Mouse (Mus musculus) adrenal gland, postnatal 14 days (tissue): Measurements from ENCODE around the gene Tenm2. TPM values are rescaled to one million over a fixed set of nuclear protein-coding genes. Genes with fewer than 3 reads are reported as not detected.

Experiments used
- DNase-seq: peaks from one replicate; pipeline ENCODE4 v3.0.0; 2021; ENCODE audit warnings: mixed read lengths
- total RNA-seq: library from RNA; stranded (reverse); gene quantifications from 2 replicates; pipeline ENCODE4 v1.2.3, GENCODE M21; 2021

Gene Tenm2
- total RNA-seq, 1 experiment from 2014 or later = 0.41 TPM

GRCm38 (mm10) chr11:37079403-37079802 lies 156.4 kb downstream of the Tenm2 start:
- no peak for DNase-seq

GRCm38 (mm10) chr11:37076989-37077598 lies 158.7 kb downstream of the Tenm2 start:
- DNase-seq = no peak

GRCm38 (mm10) chr11:37075349-37075748 lies 160.4 kb downstream of the Tenm2 start:
- DNase-seq = no peak

DNA sequence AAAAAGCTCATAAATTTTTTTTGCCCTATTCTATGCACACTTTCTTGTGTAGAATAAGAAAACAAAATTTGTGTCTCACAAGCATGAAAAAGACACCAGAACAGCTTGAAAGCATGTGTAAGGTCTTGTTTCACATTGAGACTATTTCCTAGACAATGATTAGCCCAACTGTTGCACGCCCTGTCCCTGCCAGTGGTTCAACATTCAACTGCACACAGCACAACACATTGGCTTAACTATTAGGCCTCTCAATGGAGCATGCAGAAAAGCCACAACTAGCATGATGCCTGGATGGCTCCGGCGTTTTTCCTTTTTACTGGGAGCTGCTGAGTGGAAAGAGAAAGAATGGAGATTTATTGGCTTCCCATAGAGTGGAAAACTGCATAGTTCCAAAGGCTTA lies 170.3 kb downstream of the Tenm2 start:
- no peak for DNase-seq

GRCm38 (mm10) chr11:37046671-37047070 lies 189.1 kb downstream of the Tenm2 start:
- peak; percentile 52 for DNase-seq

GRCm38 (mm10) chr11:37041259-37041658 lies 194.5 kb downstream of the Tenm2 start:
- DNase-seq = no peak

- DNase-seq = no peak
Measured at GRCm38 (mm10) chr11:37039283-37039682, 196.5 kb downstream of the Tenm2 start.

DNA sequence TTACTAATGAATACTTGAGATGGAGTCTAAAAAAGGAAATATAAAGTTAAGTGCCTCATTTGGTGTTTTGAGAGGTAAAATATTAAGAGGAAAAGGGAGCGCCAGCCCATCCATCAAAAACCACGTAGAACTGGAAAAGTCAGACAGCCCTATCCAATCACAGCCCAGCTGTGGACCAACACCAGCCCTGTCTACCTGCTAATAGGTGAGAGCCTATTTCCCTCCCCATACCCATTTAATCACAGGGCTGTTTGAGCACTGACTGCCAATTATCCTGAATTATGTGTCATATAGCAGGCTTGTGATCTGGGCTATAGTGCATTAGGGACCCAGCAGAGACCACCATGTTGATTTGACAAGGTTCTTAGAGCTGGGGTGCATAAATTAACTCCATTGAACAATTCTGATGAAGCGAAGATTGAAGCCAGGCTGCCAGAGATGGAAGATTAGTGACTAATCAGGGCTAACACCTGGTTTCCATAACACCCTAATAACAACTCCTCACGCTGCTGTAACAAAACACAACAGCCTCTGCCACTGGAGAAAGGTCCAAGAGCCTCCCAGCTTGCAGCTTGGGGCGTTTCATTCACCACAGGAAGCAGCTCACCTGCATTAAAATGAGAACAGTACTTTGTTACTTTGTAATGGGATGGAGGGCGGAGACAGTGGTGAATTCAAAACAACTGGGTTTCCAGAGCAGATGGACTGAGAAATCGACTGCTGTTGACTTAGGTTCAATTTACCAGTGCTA lies 204.3 kb downstream of the Tenm2 start:
- no peak for DNase-seq

- no peak for DNase-seq
Measured at GRCm38 (mm10) chr11:37011900-37012299, 223.9 kb downstream of the Tenm2 start.

GRCm38 (mm10) chr11:37009243-37009642 lies 226.5 kb downstream of the Tenm2 start:
- no peak for DNase-seq

DNA sequence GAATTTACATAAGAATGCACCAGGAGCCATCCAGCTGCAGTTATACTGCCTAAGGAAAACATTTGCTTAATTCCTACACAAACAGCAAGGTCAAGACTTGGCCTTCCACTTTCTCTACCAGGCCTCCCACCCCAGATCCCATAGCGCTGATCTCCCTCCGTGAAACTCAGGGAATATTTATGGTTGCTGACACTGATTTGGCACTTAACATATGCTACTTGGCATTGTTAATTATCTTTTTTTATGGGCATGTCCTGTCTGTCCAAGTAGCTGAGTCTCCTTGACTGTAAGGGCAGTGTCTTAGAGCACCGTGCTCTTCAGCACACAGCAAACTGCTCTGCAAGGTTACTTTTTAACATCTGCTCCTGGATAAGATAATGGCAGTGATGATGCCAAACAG lies 238.1 kb downstream of the Tenm2 start:
- no peak for DNase-seq

- DNase-seq = peak; percentile 9
Measured at GRCm38 (mm10) chr11:36990895-36991294, 244.9 kb downstream of the Tenm2 start.

- peak; percentile 9 for DNase-seq
Measured at GRCm38 (mm10) chr11:36988776-36989565, 246.8 kb downstream of the Tenm2 start.

GRCm38 (mm10) chr11:36974142-36974541 lies 261.6 kb downstream of the Tenm2 start:
- no peak for DNase-seq

DNA sequence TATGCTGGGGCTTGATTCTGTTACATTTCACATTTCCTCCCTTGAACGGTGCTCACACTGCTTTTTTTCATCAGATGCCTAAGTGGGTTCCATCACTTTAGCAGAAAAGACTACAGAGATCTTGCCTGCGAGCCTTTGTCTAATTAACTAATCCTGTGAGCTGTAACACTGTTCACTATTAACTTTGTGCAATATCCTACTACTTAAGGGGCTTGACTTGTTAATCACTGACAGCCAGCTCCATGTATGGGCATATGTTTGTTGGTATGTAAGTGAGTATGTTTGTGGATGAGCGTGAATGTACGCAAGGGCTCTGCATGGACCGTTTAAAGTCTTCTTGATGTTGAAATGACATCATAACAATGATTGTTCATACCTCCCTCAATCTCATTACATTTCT lies 277.7 kb downstream of the Tenm2 start:
- DNase-seq = no peak

- no peak for DNase-seq
Measured at GRCm38 (mm10) chr11:36941429-36941828, 294.3 kb downstream of the Tenm2 start.

GRCm38 (mm10) chr11:36940557-36941110 lies 295.1 kb downstream of the Tenm2 start:
- no peak for DNase-seq

DNA sequence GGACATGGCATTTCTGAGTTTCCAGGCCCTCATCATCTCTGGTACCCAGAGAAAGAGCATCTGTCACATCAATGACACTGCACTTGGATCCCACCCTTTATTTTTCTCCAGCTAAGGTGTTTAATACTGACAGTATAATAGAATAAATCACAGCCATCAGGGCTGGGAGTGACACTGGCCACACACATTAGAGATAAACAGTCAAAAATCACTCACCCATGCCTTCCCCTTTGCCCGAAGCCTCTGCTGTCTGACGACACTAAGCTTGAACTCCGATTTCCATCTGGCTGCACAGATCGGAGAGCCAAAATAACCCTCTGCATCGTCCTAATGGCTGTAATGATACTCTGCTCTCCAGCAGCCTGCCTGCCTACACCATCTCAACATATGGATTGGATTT lies 305.9 kb downstream of the Tenm2 start:
- DNase-seq = no peak

GRCm38 (mm10) chr11:36926705-36927406 lies 308.9 kb downstream of the Tenm2 start:
- no peak for DNase-seq

GRCm38 (mm10) chr11:36919301-36919700 lies 316.5 kb downstream of the Tenm2 start:
- no peak for DNase-seq

GRCm38 (mm10) chr11:36911406-36911805 lies 324.4 kb downstream of the Tenm2 start:
- peak; percentile 43 for DNase-seq

- DNase-seq = no peak
Measured at GRCm38 (mm10) chr11:36909036-36909435, 326.7 kb downstream of the Tenm2 start.
